Mouse (Mus musculus): ENCODE measurements around the gene Ranbp2.

DNA sequence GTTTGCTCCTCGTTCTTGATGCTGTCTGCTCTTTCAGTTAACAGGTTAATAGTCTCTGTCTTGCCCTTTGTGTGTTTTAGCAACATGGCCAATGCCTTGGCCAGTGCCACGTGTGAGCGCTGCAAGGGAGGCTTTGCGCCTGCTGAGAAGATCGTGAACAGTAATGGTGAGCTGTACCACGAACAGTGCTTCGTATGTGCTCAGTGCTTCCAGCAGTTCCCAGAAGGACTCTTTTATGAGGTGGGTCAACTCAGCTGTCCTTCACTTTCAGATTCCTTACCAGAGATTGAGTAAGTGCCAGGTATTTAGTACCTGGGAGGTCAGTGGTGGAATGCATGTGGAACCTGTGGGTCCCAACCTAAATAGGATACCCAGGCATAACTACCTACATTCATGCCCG, 47.8 kb upstream of the Ranbp2 start:
- TF ChIP-seq POLR2A (IDR thresholded peaks at IDR 0.05; ENCODE audit: borderline replicate concordance, low read depth, low read length), result no peak
- no peak for TF ChIP-seq CTCF (IDR thresholded peaks at IDR 0.05; ENCODE audit: low read depth, low read length)

Measured in bone marrow macrophage, adult 2 months (primary cell).